8 mouse cellular contexts compared by ENCODE assay signal in genomic region chr4:122884481-122885340, GRCm38 (mm10). TPM values are rescaled to one million over a fixed set of nuclear protein-coding genes. Genes with fewer than 3 reads are reported as not detected.
DNase-seq lines count a peak whose midpoint lies in the region; ATAC-seq and TF ChIP-seq lines count a peak whose summit lies in the region.

No protein-coding gene starts in this region.

- WGBS in forebrain, postnatal 0 days = 41% methylated on average over 12 of the region's 12 CpGs
- WGBS in kidney, embryonic 15.5 days = 36% methylated on average over 12 of the region's 12 CpGs

- ATAC-seq in forebrain, postnatal 0 days = no peak
- ATAC-seq in kidney, embryonic 15.5 days (replicated peaks; ENCODE audit: low FRiP score) = no peak

- H3K27ac ChIP-seq in forebrain, postnatal 0 days (ENCODE audit: low read depth, low read length) = no peak overlapping the region
- H3K27ac ChIP-seq in kidney, embryonic 15.5 days = peak overlapping the region; percentile 100

- peak overlapping the region; percentile 60 for H3K4me2 ChIP-seq in forebrain, postnatal 0 days (ENCODE audit: low read depth)
- peak overlapping the region; percentile 87 for H3K4me2 ChIP-seq in kidney, embryonic 15.5 days

- no peaks in the 10 kb centered on the region for H3K27me3 ChIP-seq in forebrain, postnatal 0 days (ENCODE audit: insufficient read depth, low read length)
- no peaks in the 10 kb centered on the region for H3K27me3 ChIP-seq in kidney, embryonic 15.5 days

- H3K4me1 ChIP-seq in forebrain, postnatal 0 days (ENCODE audit: insufficient read depth) = peaks cover 12% of the 10 kb centered on the region; the same call in 1 of the 2 replicates
- H3K4me1 ChIP-seq in kidney, embryonic 15.5 days = peaks cover 33% of the 10 kb centered on the region

- H3K36me3 ChIP-seq in forebrain, postnatal 0 days (ENCODE audit: insufficient read depth) = no peaks in the 10 kb centered on the region
- H3K36me3 ChIP-seq in kidney, embryonic 15.5 days = no peaks in the 10 kb centered on the region

- no peaks in the 10 kb centered on the region for H3K9me3 ChIP-seq in forebrain, postnatal 0 days (ENCODE audit: low read length)
- no peaks in the 10 kb centered on the region for H3K9me3 ChIP-seq in kidney, embryonic 15.5 days (replicated peaks)

- peak; percentile 28 for DNase-seq in cerebellum, adult 11 months
- DNase-seq in cerebellum, adult 8-10 months = no peak
- DNase-seq in T-cell, adult 2 months (ENCODE audit: low spot score) = peak; percentile 32
- no peak for DNase-seq in forebrain, postnatal 0 days
- peak; percentile 68 for DNase-seq in lung, postnatal 36 days
- DNase-seq in spleen, postnatal 36 days (ENCODE audit: low spot score in 2 of 2) = no peak
- DNase-seq in retina, postnatal 1 day = no peak

- no peak for TF ChIP-seq CTCF in forebrain, postnatal 0 days (IDR thresholded peaks at IDR 0.05; ENCODE audit: low read depth)

- H3K9ac ChIP-seq in forebrain, postnatal 0 days = peak overlapping the region; percentile 87
- H3K9ac ChIP-seq in kidney, embryonic 15.5 days = peak overlapping the region; percentile 84

- H3K4me3 ChIP-seq in forebrain, postnatal 0 days (ENCODE audit: low read depth, low read length) = peak overlapping the region; percentile 72
- H3K4me3 ChIP-seq in kidney, embryonic 15.5 days (replicated peaks) = peak overlapping the region; percentile 86

RNA-seq across cellular contexts. Expression of gene Cap1, which starts 1.1 kb away (rescaled TPM):
- total RNA-seq in forebrain, postnatal 0 days (2014; rRNA removed) = 155 and 161 TPM in 2 replicates
- polyA plus RNA-seq in forebrain, postnatal 0 days (2015; fragmentation: Nextera tagmentation; extraction: Ambion mirVana) = 68.5 and 75.2 TPM in 2 replicates
- polyA plus RNA-seq in kidney, embryonic 15.5 days (2015; fragmentation: Nextera tagmentation; extraction: Ambion mirVana) = 71.3 and 79.5 TPM in 2 replicates

RNA-seq across cellular contexts. Expression of gene Ppt1, which starts 48.7 kb away (rescaled TPM):
- 43.7 and 53.8 TPM in 2 replicates for total RNA-seq in forebrain, postnatal 0 days (2014; rRNA removed)
- 51.1 and 68.7 TPM in 2 replicates for polyA plus RNA-seq in forebrain, postnatal 0 days (2015; fragmentation: Nextera tagmentation; extraction: Ambion mirVana)
- polyA plus RNA-seq in kidney, embryonic 15.5 days (2015; fragmentation: Nextera tagmentation; extraction: Ambion mirVana) = 76.1 and 82.4 TPM in 2 replicates

Comparison
In these comparisons a context has a peak if more than half of its experiments do, and no peak if none do; other contexts are left out.
1. DNase-seq: peak in cerebellum, adult 11 months (single experiment), T-cell, adult 2 months (single experiment) and lung, postnatal 36 days (single experiment); none in cerebellum, adult 8-10 months (single experiment), forebrain, postnatal 0 days (single experiment), spleen, postnatal 36 days (0 of 2) and retina, postnatal 1 day (single experiment).